Mouse (Mus musculus): Measurements from ENCODE around the gene Hhip. TPM values are rescaled to one million over a fixed set of nuclear protein-coding genes. Genes with fewer than 3 reads are reported as not detected.

The Hhip gene
- polyA plus RNA-seq, 1 experiment from 2014 or later = 4.0 TPM

DNA sequence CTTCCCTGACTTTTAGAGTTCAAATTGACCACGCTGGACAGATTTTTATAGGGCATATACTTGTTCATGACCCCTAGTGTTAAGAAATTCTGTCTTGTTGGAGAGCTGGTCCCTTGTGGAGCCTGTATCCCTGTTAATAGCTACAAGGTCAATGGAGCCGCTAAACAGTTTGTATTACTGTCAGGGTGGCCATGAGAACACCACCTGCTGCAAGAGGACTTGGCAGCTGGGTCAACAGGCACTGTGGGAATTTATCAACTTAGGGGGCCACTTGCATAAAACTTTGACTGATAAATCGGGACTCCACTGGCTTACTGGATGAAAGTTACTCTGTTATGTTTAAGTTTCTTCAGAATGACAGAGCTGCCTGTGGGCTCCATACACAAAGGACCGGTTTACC lies 75.7 kb downstream of the Hhip start:
- Histone ChIP-seq H3K27ac (ENCODE audit: low read depth) (no peak overlapping the region), H3K9me3 (ENCODE audit: low read length) (no peaks in the 10 kb centered on the region), H3K27me3 (ENCODE audit: insufficient read depth, low read length) (no peaks in the 10 kb centered on the region), H3K9ac (replicated peaks) (no peak overlapping the region), H3K4me3 (ENCODE audit: low read depth, low read length) (no peak overlapping the region), H3K4me2 (ENCODE audit: low read depth, low read length) (no peak overlapping the region), H3K4me1 (ENCODE audit: insufficient read depth) (no peaks in the 10 kb centered on the region), H3K36me3 (replicated peaks; ENCODE audit: insufficient read depth, low read length) (no peaks in the 10 kb centered on the region)
- DNase-seq = no peak
- no peak for ATAC-seq
- no peak for TF ChIP-seq EP300 (IDR thresholded peaks at IDR 0.05; ENCODE audit: low read depth)
- TF ChIP-seq CTCF (IDR thresholded peaks at IDR 0.05; ENCODE audit: low read depth) = no peak
- 49% methylated on average over 4 of the region's 4 CpGs for WGBS (ENCODE audit: insufficient replicate concordance)

DNA sequence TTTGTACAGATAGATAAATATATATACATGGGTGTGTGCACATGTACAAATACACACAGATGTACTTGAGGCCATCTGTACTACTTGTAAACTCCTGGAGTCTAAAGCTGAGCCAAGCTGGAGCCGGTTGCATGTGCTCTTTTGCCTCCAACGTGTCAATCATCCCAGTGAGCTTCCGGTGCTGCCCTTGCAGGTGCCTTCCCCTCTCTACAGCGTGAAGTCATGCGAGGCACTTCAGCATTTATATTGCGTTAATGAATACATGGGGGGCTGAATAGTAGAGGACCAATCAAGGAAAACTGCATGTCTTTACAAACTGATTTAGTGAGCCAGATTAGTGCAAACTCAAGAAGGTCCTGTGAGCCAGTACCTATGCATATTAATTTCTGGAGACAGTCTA lies 91.6 kb downstream of the Hhip start:
- H3K9ac ChIP-seq (replicated peaks) = no peak overlapping the region
- no peaks in the 10 kb centered on the region for H3K4me1 ChIP-seq (ENCODE audit: insufficient read depth)
- H3K36me3 ChIP-seq (replicated peaks; ENCODE audit: insufficient read depth, low read length) = no peaks in the 10 kb centered on the region
- H3K9me3 ChIP-seq (ENCODE audit: low read length) = no peaks in the 10 kb centered on the region
- no peak overlapping the region for H3K27ac ChIP-seq (ENCODE audit: low read depth)
- no peaks in the 10 kb centered on the region for H3K27me3 ChIP-seq (ENCODE audit: insufficient read depth, low read length)
- 68% methylated on average over 6 of the region's 6 CpGs for WGBS (ENCODE audit: insufficient replicate concordance)
- no peak for ATAC-seq
- no peak for TF ChIP-seq CTCF (IDR thresholded peaks at IDR 0.05; ENCODE audit: low read depth)
- no peak for TF ChIP-seq EP300 (IDR thresholded peaks at IDR 0.05; ENCODE audit: low read depth)
- no peak overlapping the region for H3K4me3 ChIP-seq (ENCODE audit: low read depth, low read length)
- no peak for DNase-seq
- H3K4me2 ChIP-seq (ENCODE audit: low read depth, low read length) = no peak overlapping the region

GRCm38 (mm10) chr8:79952857-79953256 lies 104.9 kb downstream of the Hhip start:
- Histone ChIP-seq H3K27me3 (ENCODE audit: insufficient read depth, low read length) (no peaks in the 10 kb centered on the region), H3K4me3 (ENCODE audit: low read depth, low read length) (no peak overlapping the region), H3K4me1 (ENCODE audit: insufficient read depth) (no peaks in the 10 kb centered on the region), H3K9me3 (ENCODE audit: low read length) (no peaks in the 10 kb centered on the region), H3K4me2 (ENCODE audit: low read depth, low read length) (no peak overlapping the region), H3K9ac (replicated peaks) (no peak overlapping the region), H3K27ac (ENCODE audit: low read depth) (no peak overlapping the region), H3K36me3 (replicated peaks; ENCODE audit: insufficient read depth, low read length) (no peaks in the 10 kb centered on the region)
- WGBS (ENCODE audit: insufficient replicate concordance) = 8% methylated on average over 3 of the region's 3 CpGs
- TF ChIP-seq EP300 (IDR thresholded peaks at IDR 0.05; ENCODE audit: low read depth) (no peak), CTCF (IDR thresholded peaks at IDR 0.05; ENCODE audit: low read depth) (peak; percentile 57)
- DNase-seq (peak; percentile 17), ATAC-seq (no peak)

DNA sequence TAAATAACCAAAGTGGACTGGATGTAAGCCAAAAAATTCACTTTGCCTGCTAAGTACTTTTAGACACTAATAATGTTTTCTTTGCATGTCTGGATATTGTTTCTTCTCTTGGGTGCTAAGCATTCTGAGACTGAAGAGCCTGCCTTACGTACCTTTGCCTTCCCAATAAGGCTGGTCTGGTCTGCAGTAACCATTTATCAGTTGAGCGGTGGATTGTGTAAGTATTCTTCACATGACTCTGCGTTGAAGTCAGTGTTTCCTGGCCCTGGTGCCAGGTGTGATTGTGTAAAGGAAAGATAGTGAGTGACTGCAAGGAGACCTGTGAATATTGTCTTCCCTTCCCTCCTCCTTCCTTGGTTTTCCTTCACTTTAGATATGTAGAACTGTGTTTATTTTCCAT lies 107.4 kb downstream of the Hhip start:
- Histone ChIP-seq H3K27ac (ENCODE audit: low read depth) (no peak overlapping the region), H3K4me1 (ENCODE audit: insufficient read depth) (no peaks in the 10 kb centered on the region), H3K4me2 (ENCODE audit: low read depth, low read length) (no peak overlapping the region), H3K27me3 (ENCODE audit: insufficient read depth, low read length) (no peaks in the 10 kb centered on the region), H3K4me3 (ENCODE audit: low read depth, low read length) (no peak overlapping the region), H3K36me3 (replicated peaks; ENCODE audit: insufficient read depth, low read length) (no peaks in the 10 kb centered on the region), H3K9ac (replicated peaks) (no peak overlapping the region), H3K9me3 (ENCODE audit: low read length) (no peaks in the 10 kb centered on the region)
- DNase-seq = no peak
- WGBS (ENCODE audit: insufficient replicate concordance) = 63% methylated on average over 3 of the region's 3 CpGs
- ATAC-seq = no peak
- no peak for TF ChIP-seq EP300 (IDR thresholded peaks at IDR 0.05; ENCODE audit: low read depth)
- TF ChIP-seq CTCF (IDR thresholded peaks at IDR 0.05; ENCODE audit: low read depth) = no peak

DNA sequence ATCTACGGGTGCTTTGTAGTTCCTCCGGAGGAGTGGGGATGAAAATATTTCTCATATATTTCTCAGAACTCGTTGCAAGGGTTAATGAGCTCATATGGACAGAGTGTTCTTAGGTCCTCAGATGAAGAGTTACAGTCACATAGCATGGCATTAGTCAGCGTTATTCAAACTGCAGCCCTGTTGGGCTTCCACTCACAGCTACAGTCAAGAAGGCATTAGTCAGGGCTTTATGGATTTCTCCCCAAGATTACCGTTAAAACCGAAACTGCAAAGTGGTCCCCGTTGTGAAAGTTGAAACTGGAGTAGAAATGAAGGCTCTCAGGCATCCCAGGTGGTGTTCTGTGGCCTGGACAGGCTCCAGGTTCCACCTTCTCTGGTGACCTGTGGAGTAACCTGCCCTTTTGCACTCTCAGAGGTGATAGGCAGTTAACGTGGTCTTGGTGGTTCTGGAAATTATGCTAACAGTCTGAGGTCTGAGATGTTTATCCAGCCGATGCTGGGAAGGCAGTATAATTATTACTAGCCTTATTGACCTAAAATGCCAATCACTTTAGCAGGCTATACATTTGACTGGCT lies 112.2 kb downstream of the Hhip start:
- H3K27ac ChIP-seq (ENCODE audit: low read depth) = no peak overlapping the region
- no peak overlapping the region for H3K4me2 ChIP-seq (ENCODE audit: low read depth, low read length)
- no peaks in the 10 kb centered on the region for H3K36me3 ChIP-seq (replicated peaks; ENCODE audit: insufficient read depth, low read length)
- no peaks in the 10 kb centered on the region for H3K9me3 ChIP-seq (ENCODE audit: low read length)
- WGBS (ENCODE audit: insufficient replicate concordance) = 59% methylated on average over 9 of the region's 9 CpGs
- H3K4me3 ChIP-seq (ENCODE audit: low read depth, low read length) = no peak overlapping the region
- ATAC-seq (no peak), DNase-seq (peak; percentile 16)
- H3K27me3 ChIP-seq (ENCODE audit: insufficient read depth, low read length) = no peaks in the 10 kb centered on the region
- no peaks in the 10 kb centered on the region for H3K4me1 ChIP-seq (ENCODE audit: insufficient read depth)
- no peak for TF ChIP-seq EP300 (IDR thresholded peaks at IDR 0.05; ENCODE audit: low read depth)
- no peak for TF ChIP-seq CTCF (IDR thresholded peaks at IDR 0.05; ENCODE audit: low read depth)
- H3K9ac ChIP-seq (replicated peaks) = no peak overlapping the region

GRCm38 (mm10) chr8:79941070-79941469 lies 116.7 kb downstream of the Hhip start:
- Histone ChIP-seq H3K27me3 (ENCODE audit: insufficient read depth, low read length) (no peaks in the 10 kb centered on the region), H3K9ac (replicated peaks) (no peak overlapping the region), H3K4me1 (ENCODE audit: insufficient read depth) (no peaks in the 10 kb centered on the region), H3K36me3 (replicated peaks; ENCODE audit: insufficient read depth, low read length) (no peaks in the 10 kb centered on the region), H3K4me3 (ENCODE audit: low read depth, low read length) (no peak overlapping the region), H3K4me2 (ENCODE audit: low read depth, low read length) (no peak overlapping the region), H3K27ac (ENCODE audit: low read depth) (no peak overlapping the region), H3K9me3 (ENCODE audit: low read length) (no peaks in the 10 kb centered on the region)
- ATAC-seq (no peak), DNase-seq (no peak)
- WGBS (ENCODE audit: insufficient replicate concordance) = 50% methylated on average over 5 of the region's 5 CpGs
- no peak for TF ChIP-seq EP300 (IDR thresholded peaks at IDR 0.05; ENCODE audit: low read depth)
- TF ChIP-seq CTCF (IDR thresholded peaks at IDR 0.05; ENCODE audit: low read depth) = no peak
